Mouse (Mus musculus): Measurements from ENCODE around the gene Tnxb.
"Not testable (repeated sequence)": the region's sequence is repeated elsewhere in the genome, so short reads cannot be mapped to it uniquely, and the experiment has no call there.

The Tnxb gene

DNA sequence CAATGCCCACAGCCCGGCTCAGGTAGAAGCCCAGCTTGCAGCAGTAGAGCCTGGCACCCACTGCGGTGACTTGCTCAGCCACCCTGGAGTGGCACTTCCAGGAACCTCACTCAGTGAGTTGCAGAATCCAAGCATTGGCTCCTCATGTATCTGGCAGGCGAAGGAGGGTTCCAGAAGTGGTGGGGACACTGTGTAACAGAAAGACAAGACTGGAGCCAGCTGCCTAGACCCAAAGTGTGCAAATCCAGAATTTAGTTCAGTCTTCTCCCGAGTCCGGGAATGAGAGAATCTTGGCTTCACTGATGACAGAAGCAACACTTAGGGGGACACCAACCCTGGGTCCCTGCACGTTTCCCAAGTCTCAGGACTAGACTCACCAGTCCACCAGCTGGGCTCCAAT lies 74.3 kb downstream of the Tnxb start:
- not testable (repeated sequence) for DNase-seq

- DNase-seq: not testable (repeated sequence)
Observed at GRCm38 (mm10) chr17:34745166-34745565, 74.8 kb downstream of the Tnxb start.

- DNase-seq: no peak
Observed at GRCm38 (mm10) chr17:34746531-34746930, 76.2 kb downstream of the Tnxb start.

- no peak for DNase-seq
Observed at GRCm38 (mm10) chr17:34761471-34761870, 91.1 kb downstream of the Tnxb start.

All from kidney, adult 9 months (tissue).